Mouse (Mus musculus) neural tube, embryonic 12.5 days (tissue): ENCODE data around the gene Agrp. TPM values are rescaled to one million over a fixed set of nuclear protein-coding genes. Genes with fewer than 3 reads are reported as not detected.

Experiments
- ATAC-seq: fragments of 200-750 bp; cut with Nextera tagmentation; 2 replicates; pipeline ENCODE4 v1.8.0; 2017; ENCODE audit warnings: low read depth, mild to moderate bottlenecking, moderate TSS enrichment, moderate library complexity; ENCODE audit not compliant: low FRiP score
- H3K27ac ChIP-seq: fragments of 300-500 bp; sonication (generic); 2 replicates; pipeline ENCODE4 v1.5.1; 2016
- H3K27me3 ChIP-seq: fragments of 300-500 bp; sonication (generic); replicated peaks from 2 replicates; pipeline ENCODE4 v1.6.1; 2016; ENCODE audit warnings: mild to moderate bottlenecking
- H3K36me3 ChIP-seq: fragments of 300-500 bp; sonication (generic); 2 replicates; pipeline ENCODE4 v1.6.1; 2016; ENCODE audit warnings: mild to moderate bottlenecking
- H3K4me1 ChIP-seq: fragments of 300-500 bp; sonication (generic); 2 replicates; pipeline ENCODE4 v1.6.1; 2016
- H3K4me2 ChIP-seq: fragments of 300-500 bp; sonication (generic); replicated peaks from 2 replicates; pipeline ENCODE4 v1.6.1; 2016; ENCODE audit warnings: mild to moderate bottlenecking
- H3K4me3 ChIP-seq: fragments of 300-500 bp; sonication (generic); 2 replicates; pipeline ENCODE4 v1.5.1; 2016
- H3K9ac ChIP-seq: fragments of 300-500 bp; sonication (generic); 2 replicates; pipeline ENCODE4 v1.6.1; 2016; ENCODE audit warnings: mild to moderate bottlenecking
- H3K9me3 ChIP-seq: fragments of 300-500 bp; sonication (generic); 2 replicates; pipeline ENCODE4 v1.6.1; 2016; ENCODE audit warnings: mild to moderate bottlenecking
- WGBS: fragments of 180-500 bp; shearing (Covaris S2); methylation state at CpG from one replicate; pipeline ENCODE4 v1.1.7; 2016; 5-methylcytosine and 5-hydroxymethylcytosine counted together
- polyA plus RNA-seq: library from polyadenylated mRNA; unstranded; fragments of >200 nt; fragmentation: Nextera tagmentation; extraction: Ambion mirVana; gene quantifications from 2 replicates; pipeline ENCODE4 v1.2.1, GENCODE M21; 2016

The Agrp gene
- polyA plus RNA-seq, 1 experiment from 2014 or later, result 1.5 TPM

- no peak overlapping the region for H3K4me2 ChIP-seq
- 90% methylated on average over 21 of the region's 21 CpGs for WGBS
- peaks cover 64% of the 10 kb centered on the region for H3K36me3 ChIP-seq
- no peaks in the 10 kb centered on the region for H3K27me3 ChIP-seq
- no peak overlapping the region for H3K27ac ChIP-seq
- ATAC-seq, result no peak
- H3K4me1 ChIP-seq, result peaks cover 39% of the 10 kb centered on the region
- H3K9me3 ChIP-seq, result no peaks in the 10 kb centered on the region
- peak overlapping the region; percentile 26; the same call in 1 of the 2 replicates for H3K9ac ChIP-seq
- no peak overlapping the region for H3K4me3 ChIP-seq
Measured at GRCm38 (mm10) chr8:105620946-105621720, 16.1 kb downstream of the Agrp start.

GRCm38 (mm10) chr8:105620211-105620610 is 17.0 kb downstream of the Agrp start:
- 91% methylated on average over 19 of the region's 19 CpGs for WGBS
- H3K27ac ChIP-seq, result no peak overlapping the region
- H3K36me3 ChIP-seq, result peaks cover 72% of the 10 kb centered on the region
- H3K4me1 ChIP-seq, result peaks cover 39% of the 10 kb centered on the region
- H3K9ac ChIP-seq, result no peak overlapping the region
- H3K27me3 ChIP-seq, result peaks cover under 1% of the 10 kb centered on the region; the same call in 1 of the 2 replicates
- H3K9me3 ChIP-seq, result no peaks in the 10 kb centered on the region
- H3K4me2 ChIP-seq, result no peak overlapping the region
- no peak for ATAC-seq
- H3K4me3 ChIP-seq, result no peak overlapping the region

GRCm38 (mm10) chr8:105618892-105619591 is 18.2 kb downstream of the Agrp start:
- peaks cover 79% of the 10 kb centered on the region for H3K36me3 ChIP-seq
- peaks cover 12% of the 10 kb centered on the region for H3K27me3 ChIP-seq
- no peak for ATAC-seq
- no peaks in the 10 kb centered on the region for H3K9me3 ChIP-seq
- no peak overlapping the region for H3K4me2 ChIP-seq
- H3K4me1 ChIP-seq, result peaks cover 35% of the 10 kb centered on the region
- H3K9ac ChIP-seq, result no peak overlapping the region
- WGBS, result 94% methylated on average over 19 of the region's 19 CpGs
- H3K27ac ChIP-seq, result no peak overlapping the region
- H3K4me3 ChIP-seq, result no peak overlapping the region

- Histone ChIP-seq H3K4me1 (peaks cover 33% of the 10 kb centered on the region), H3K9me3 (no peaks in the 10 kb centered on the region), H3K27ac (no peak overlapping the region), H3K9ac (no peak overlapping the region), H3K4me3 (no peak overlapping the region), H3K36me3 (peaks cover 76% of the 10 kb centered on the region), H3K27me3 (peaks cover 17% of the 10 kb centered on the region), H3K4me2 (no peak overlapping the region)
- ATAC-seq, result no peak
- WGBS, result 92% methylated on average over 5 of the region's 5 CpGs
Measured at GRCm38 (mm10) chr8:105618279-105618634, 18.9 kb downstream of the Agrp start.

GRCm38 (mm10) chr8:105617451-105618278 is 19.5 kb downstream of the Agrp start:
- peaks cover 33% of the 10 kb centered on the region for H3K4me1 ChIP-seq
- no peaks in the 10 kb centered on the region for H3K9me3 ChIP-seq
- no peak for ATAC-seq
- H3K9ac ChIP-seq, result no peak overlapping the region
- no peak overlapping the region for H3K4me3 ChIP-seq
- peaks cover 74% of the 10 kb centered on the region for H3K36me3 ChIP-seq
- no peak overlapping the region for H3K27ac ChIP-seq
- WGBS, result 90% methylated on average over 21 of the region's 21 CpGs
- no peak overlapping the region for H3K4me2 ChIP-seq
- H3K27me3 ChIP-seq, result peaks cover 22% of the 10 kb centered on the region

GRCm38 (mm10) chr8:105615942-105616341 is 21.3 kb downstream of the Agrp start:
- Histone ChIP-seq H3K27me3 (peaks cover 35% of the 10 kb centered on the region), H3K9me3 (no peaks in the 10 kb centered on the region), H3K4me3 (no peak overlapping the region), H3K36me3 (peaks cover 61% of the 10 kb centered on the region), H3K9ac (no peak overlapping the region), H3K4me2 (no peak overlapping the region), H3K27ac (no peak overlapping the region), H3K4me1 (peaks cover 20% of the 10 kb centered on the region)
- ATAC-seq, result no peak
- WGBS, result 90% methylated on average over 9 of the region's 9 CpGs

GRCm38 (mm10) chr8:105613830-105614511 is 23.2 kb downstream of the Agrp start:
- no peak overlapping the region for H3K27ac ChIP-seq
- H3K4me3 ChIP-seq, result peak overlapping the region; percentile 40
- peaks cover 35% of the 10 kb centered on the region for H3K27me3 ChIP-seq
- peak overlapping the region; percentile 90 for H3K4me2 ChIP-seq
- peaks cover 42% of the 10 kb centered on the region for H3K36me3 ChIP-seq
- H3K9ac ChIP-seq, result peak overlapping the region; percentile 44
- under 1% methylated on average over 50 of the region's 50 CpGs for WGBS
- H3K9me3 ChIP-seq, result no peaks in the 10 kb centered on the region
- peaks cover 20% of the 10 kb centered on the region for H3K4me1 ChIP-seq
- peak; percentile 55; the same call in 1 of the 2 replicates for ATAC-seq

- 4% methylated on average over 20 of the region's 20 CpGs for WGBS
- Histone ChIP-seq H3K9ac (no peak overlapping the region), H3K27me3 (peaks cover 35% of the 10 kb centered on the region), H3K9me3 (no peaks in the 10 kb centered on the region), H3K4me2 (peak overlapping the region; percentile 44), H3K36me3 (peaks cover 32% of the 10 kb centered on the region), H3K27ac (no peak overlapping the region), H3K4me3 (no peak overlapping the region), H3K4me1 (peaks cover 20% of the 10 kb centered on the region)
- ATAC-seq, result no peak
Measured at GRCm38 (mm10) chr8:105613037-105613436, 24.2 kb downstream of the Agrp start.

GRCm38 (mm10) chr8:105611836-105612235 is 25.4 kb downstream of the Agrp start:
- Histone ChIP-seq H3K4me2 (no peak overlapping the region), H3K27me3 (peaks cover 35% of the 10 kb centered on the region), H3K4me3 (no peak overlapping the region), H3K36me3 (peaks cover 20% of the 10 kb centered on the region), H3K9me3 (no peaks in the 10 kb centered on the region), H3K4me1 (peaks cover 30% of the 10 kb centered on the region), H3K9ac (no peak overlapping the region), H3K27ac (no peak overlapping the region)
- no peak for ATAC-seq
- 90% methylated on average over 9 of the region's 9 CpGs for WGBS

- Histone ChIP-seq H3K36me3 (peaks cover 2% of the 10 kb centered on the region), H3K27me3 (peaks cover 30% of the 10 kb centered on the region), H3K9ac (no peak overlapping the region), H3K4me2 (no peak overlapping the region), H3K9me3 (no peaks in the 10 kb centered on the region), H3K27ac (no peak overlapping the region), H3K4me3 (no peak overlapping the region), H3K4me1 (peaks cover 44% of the 10 kb centered on the region)
- 79% methylated on average over 4 of the region's 4 CpGs for WGBS
- no peak for ATAC-seq
Measured at GRCm38 (mm10) chr8:105609771-105610170, 27.4 kb downstream of the Agrp start.

- Histone ChIP-seq H3K4me3 (no peak overlapping the region), H3K9ac (no peak overlapping the region), H3K9me3 (no peaks in the 10 kb centered on the region), H3K36me3 (no peaks in the 10 kb centered on the region), H3K4me2 (no peak overlapping the region), H3K27ac (no peak overlapping the region), H3K4me1 (peaks cover 45% of the 10 kb centered on the region), H3K27me3 (peaks cover 26% of the 10 kb centered on the region)
- no peak for ATAC-seq
- 86% methylated on average over 2 of the region's 2 CpGs for WGBS
Measured at GRCm38 (mm10) chr8:105609355-105609754, 27.8 kb downstream of the Agrp start.
